9 mouse cellular contexts compared by ENCODE assay signal in genomic region chr3:83053758-83054157, GRCm38 (mm10). TPM values are rescaled to one million over a fixed set of nuclear protein-coding genes. Genes with fewer than 3 reads are reported as not detected.
A peak's percentile ranks its signal among the peaks of the same experiment; 100 is the strongest.
DNase-seq lines count a peak whose midpoint lies in the region; ATAC-seq and TF ChIP-seq lines count a peak whose summit lies in the region.
"Had no signal": no experiment of that assay in that cellular context is flagged by ENCODE, and none has a peak within 500 bp of the region (broad histone marks: within the 10 kb centered on the region; RNA-seq: fewer than 3 reads in every experiment).

No protein-coding gene starts in this region.

- TF ChIP-seq POLR2A in brain, embryonic 14.5 days (IDR thresholded peaks at IDR 0.05; ENCODE audit: borderline replicate concordance, extremely low read depth, insufficient read depth, insufficient read length, poor library complexity, severe bottlenecking) = no peak

- no peak for ATAC-seq in hindbrain, embryonic 11.5 days (ENCODE audit: low FRiP score)
- ATAC-seq in hindbrain, embryonic 13.5 days (ENCODE audit: low FRiP score) = no peak
- no peak for ATAC-seq in heart, postnatal 0 days (ENCODE audit: insufficient read depth, low read depth)
- ATAC-seq in forebrain, embryonic 13.5 days = no peak

- DNase-seq in hindbrain, embryonic 11.5 days (ENCODE audit: low spot score) = peak; percentile 54
- DNase-seq in brain, embryonic 14.5 days (ENCODE audit: low read depth) = peak; percentile 76
- DNase-seq in heart, postnatal 0 days (ENCODE audit: low spot score) = peak; percentile 54
- DNase-seq in limb, embryonic 10.5 days (ENCODE audit: low spot score) = peak; percentile 32
- DNase-seq in retina, postnatal 7 days (ENCODE audit: low read depth, low spot score) = peak; percentile 31

- H3K27me3 ChIP-seq in hindbrain, embryonic 11.5 days (ENCODE audit: control insufficient read depth, insufficient read depth, low read length) = no peaks in the 10 kb centered on the region
- no peaks in the 10 kb centered on the region for H3K27me3 ChIP-seq in hindbrain, embryonic 13.5 days
- no peaks in the 10 kb centered on the region for H3K27me3 ChIP-seq in E14TG2a.4 (ENCODE audit: insufficient read depth, low read length)
- H3K27me3 ChIP-seq in heart, postnatal 0 days (ENCODE audit: control insufficient read depth, insufficient read depth, low read length) = no peaks in the 10 kb centered on the region
- no peaks in the 10 kb centered on the region for H3K27me3 ChIP-seq in limb, embryonic 10.5 days (ENCODE audit: low read depth, poor library complexity, severe bottlenecking)
- H3K27me3 ChIP-seq in forebrain, embryonic 13.5 days = no peaks in the 10 kb centered on the region
- H3K27me3 ChIP-seq: midbrain, embryonic 12.5 days had no signal

- H3K9ac ChIP-seq in hindbrain, embryonic 11.5 days (ENCODE audit: low read depth, low read length) = no peak overlapping the region
- no peak overlapping the region for H3K9ac ChIP-seq in hindbrain, embryonic 13.5 days
- H3K9ac ChIP-seq in heart, postnatal 0 days (replicated peaks; ENCODE audit: low read depth, low read length) = no peak overlapping the region
- no peak overlapping the region for H3K9ac ChIP-seq in forebrain, embryonic 13.5 days
- H3K9ac ChIP-seq: midbrain, embryonic 12.5 days had no signal

- H3K4me3 ChIP-seq in hindbrain, embryonic 11.5 days (ENCODE audit: low read depth, low read length) = no peak overlapping the region
- no peak overlapping the region for H3K4me3 ChIP-seq in hindbrain, embryonic 13.5 days
- H3K4me3 ChIP-seq in E14TG2a.4 (replicated peaks; ENCODE audit: low read length) = no peak overlapping the region
- H3K4me3 ChIP-seq in heart, postnatal 0 days (ENCODE audit: low read depth, low read length) = no peak overlapping the region
- no peak overlapping the region for H3K4me3 ChIP-seq in limb, embryonic 10.5 days
- no peak overlapping the region for H3K4me3 ChIP-seq in forebrain, embryonic 13.5 days
- H3K4me3 ChIP-seq: midbrain, embryonic 12.5 days had no signal

- H3K4me2 ChIP-seq in hindbrain, embryonic 11.5 days (replicated peaks; ENCODE audit: low read depth, low read length) = no peak overlapping the region
- H3K4me2 ChIP-seq in hindbrain, embryonic 13.5 days = no peak overlapping the region
- no peak overlapping the region for H3K4me2 ChIP-seq in heart, postnatal 0 days (ENCODE audit: low read depth, low read length)
- no peak overlapping the region for H3K4me2 ChIP-seq in forebrain, embryonic 13.5 days
- H3K4me2 ChIP-seq: midbrain, embryonic 12.5 days had no signal

- WGBS in hindbrain, embryonic 11.5 days = 36% methylated on average over 10 of the region's 10 CpGs
- whole genome bisulfite sequencing in hindbrain, embryonic 13.5 days = 37% methylated on average over 10 of the region's 10 CpGs
- 27% methylated on average over 10 of the region's 10 CpGs for WGBS in heart, postnatal 0 days
- 40% methylated on average over 10 of the region's 10 CpGs for WGBS in limb, embryonic 10.5 days
- WGBS in forebrain, embryonic 13.5 days = 34% methylated on average over 10 of the region's 10 CpGs

- H3K4me1 ChIP-seq in hindbrain, embryonic 11.5 days (replicated peaks; ENCODE audit: control insufficient read depth, insufficient read depth, low read length) = 0 out of 2 replicates have a peak, but pooled peaks cover 2% of the 10 kb centered on the region
- peaks cover 14% of the 10 kb centered on the region for H3K4me1 ChIP-seq in hindbrain, embryonic 13.5 days (replicated peaks)
- peaks cover 18% of the 10 kb centered on the region for H3K4me1 ChIP-seq in E14TG2a.4 (replicated peaks; ENCODE audit: low read depth, low read length)
- H3K4me1 ChIP-seq in heart, postnatal 0 days (ENCODE audit: control insufficient read depth, insufficient read depth) = peaks cover 7% of the 10 kb centered on the region
- H3K4me1 ChIP-seq in limb, embryonic 10.5 days = peaks cover 7% of the 10 kb centered on the region
- H3K4me1 ChIP-seq in forebrain, embryonic 13.5 days = peaks cover 13% of the 10 kb centered on the region

- H3K36me3 ChIP-seq in hindbrain, embryonic 11.5 days (ENCODE audit: control insufficient read depth, insufficient read depth, low read length) = no peaks in the 10 kb centered on the region
- H3K36me3 ChIP-seq in hindbrain, embryonic 13.5 days = peaks cover 16% of the 10 kb centered on the region
- H3K36me3 ChIP-seq in E14TG2a.4 (ENCODE audit: insufficient read depth, low read length) = peaks cover 16% of the 10 kb centered on the region
- H3K36me3 ChIP-seq in heart, postnatal 0 days (replicated peaks; ENCODE audit: control insufficient read depth, insufficient read depth, low read length) = peaks cover 9% of the 10 kb centered on the region
- H3K36me3 ChIP-seq in limb, embryonic 10.5 days = peaks cover 21% of the 10 kb centered on the region
- peaks cover 16% of the 10 kb centered on the region for H3K36me3 ChIP-seq in forebrain, embryonic 13.5 days (ENCODE audit: poor library complexity, severe bottlenecking)

- no peak for TF ChIP-seq EP300 in heart, postnatal 0 days (IDR thresholded peaks at IDR 0.05; ENCODE audit: low read depth)

- no peaks in the 10 kb centered on the region for H3K9me3 ChIP-seq in hindbrain, embryonic 11.5 days (ENCODE audit: control insufficient read depth, low read length)
- no peaks in the 10 kb centered on the region for H3K9me3 ChIP-seq in hindbrain, embryonic 13.5 days
- H3K9me3 ChIP-seq in E14TG2a.4 (ENCODE audit: low read length) = no peaks in the 10 kb centered on the region
- H3K9me3 ChIP-seq in heart, postnatal 0 days (replicated peaks; ENCODE audit: control insufficient read depth, low read length) = no peaks in the 10 kb centered on the region
- H3K9me3 ChIP-seq in limb, embryonic 10.5 days (replicated peaks) = no peaks in the 10 kb centered on the region
- H3K9me3 ChIP-seq in forebrain, embryonic 13.5 days (replicated peaks) = no peaks in the 10 kb centered on the region
- H3K9me3 ChIP-seq: midbrain, embryonic 12.5 days had no signal

- no peak overlapping the region for H3K27ac ChIP-seq in hindbrain, embryonic 11.5 days (ENCODE audit: low read depth, low read length)
- no peak overlapping the region for H3K27ac ChIP-seq in hindbrain, embryonic 13.5 days
- H3K27ac ChIP-seq in heart, postnatal 0 days (ENCODE audit: low read depth) = no peak overlapping the region
- H3K27ac ChIP-seq in limb, embryonic 10.5 days = no peak overlapping the region
- no peak overlapping the region for H3K27ac ChIP-seq in forebrain, embryonic 13.5 days
- H3K27ac ChIP-seq: midbrain, embryonic 12.5 days had no signal

- peak; percentile 37 for TF ChIP-seq CTCF in E14TG2a.4 (conservative IDR thresholded peaks at IDR 0.05; ENCODE audit: low read length)
- TF ChIP-seq CTCF in brain, embryonic 14.5 days (IDR thresholded peaks at IDR 0.05; ENCODE audit: borderline replicate concordance, extremely low read depth, insufficient read depth, insufficient read length) = peak; percentile 63; the same call in 1 of the 2 replicates
- peak; percentile 69 for TF ChIP-seq CTCF in heart, postnatal 0 days (IDR thresholded peaks at IDR 0.05; ENCODE audit: low read depth)

RNA-seq across cellular contexts. Expression of gene Plrg1, which starts 1.6 kb away (rescaled TPM):
- 133 and 146 TPM in 2 replicates for polyA plus RNA-seq in hindbrain, embryonic 11.5 days (2014; fragmentation: Nextera tagmentation; extraction: Ambion mirVana)
- polyA plus RNA-seq in hindbrain, embryonic 13.5 days (2015; fragmentation: Nextera tagmentation; extraction: Ambion mirVana) = 107 and 108 TPM in 2 replicates
- polyA plus RNA-seq in brain, embryonic 14.5 days (2012; rRNA removed) = 87.6 and 101 TPM in 2 replicates
- total RNA-seq in heart, postnatal 0 days (2014; rRNA removed; ENCODE audit: low replicate concordance) = 46.2 and 61.9 TPM in 2 replicates
- polyA plus RNA-seq in heart, postnatal 0 days (2015; fragmentation: Nextera tagmentation; extraction: Ambion mirVana) = 40.8 and 43.4 TPM in 2 replicates
- polyA plus RNA-seq in limb, embryonic 10.5 days (2016; fragmentation: Nextera tagmentation; extraction: Ambion mirVana) = 135 and 140 TPM in 2 replicates
- polyA plus RNA-seq in forebrain, embryonic 13.5 days (2015; fragmentation: Nextera tagmentation; extraction: Ambion mirVana) = 121 and 123 TPM in 2 replicates

RNA-seq across cellular contexts. Expression of gene Fgb, which starts 4.1 kb away (rescaled TPM):
- polyA plus RNA-seq in hindbrain, embryonic 11.5 days (2014; fragmentation: Nextera tagmentation; extraction: Ambion mirVana) = 0.11 TPM in 1 of 2 replicates, not detected in the other
- polyA plus RNA-seq in hindbrain, embryonic 13.5 days (2015; fragmentation: Nextera tagmentation; extraction: Ambion mirVana) = 0.06 TPM in 1 of 2 replicates, not detected in the other
- 0.06 and 0.08 TPM in 2 replicates for polyA plus RNA-seq in brain, embryonic 14.5 days (2012; rRNA removed)
- 1.8 TPM in 1 of 2 replicates, not detected in the other for total RNA-seq in heart, postnatal 0 days (2014; rRNA removed; ENCODE audit: low replicate concordance)
- 0.03 and 0.16 TPM in 2 replicates for polyA plus RNA-seq in heart, postnatal 0 days (2015; fragmentation: Nextera tagmentation; extraction: Ambion mirVana)
- 0.06 TPM in 1 of 2 replicates, not detected in the other for polyA plus RNA-seq in limb, embryonic 10.5 days (2016; fragmentation: Nextera tagmentation; extraction: Ambion mirVana)
- polyA plus RNA-seq in forebrain, embryonic 13.5 days (2015; fragmentation: Nextera tagmentation; extraction: Ambion mirVana) = 0.37 TPM in 1 of 2 replicates, not detected in the other
- polyA plus RNA-seq: midbrain, embryonic 12.5 days had no signal

RNA-seq across cellular contexts. Expression of gene Fga, which starts 27.9 kb away (rescaled TPM):
- 0.14 TPM in 1 of 2 replicates, not detected in the other for polyA plus RNA-seq in hindbrain, embryonic 11.5 days (2014; fragmentation: Nextera tagmentation; extraction: Ambion mirVana)
- polyA plus RNA-seq in hindbrain, embryonic 13.5 days (2015; fragmentation: Nextera tagmentation; extraction: Ambion mirVana) = 0.16 TPM in 1 of 2 replicates, not detected in the other
- polyA plus RNA-seq in brain, embryonic 14.5 days (2012; rRNA removed) = 0.09 and 0.10 TPM in 2 replicates
- 2.3 and 3.3 TPM in 2 replicates for total RNA-seq in heart, postnatal 0 days (2014; rRNA removed; ENCODE audit: low replicate concordance)
- polyA plus RNA-seq in heart, postnatal 0 days (2015; fragmentation: Nextera tagmentation; extraction: Ambion mirVana) = 0.08 and 0.19 TPM in 2 replicates
- not detected in 2 replicates for polyA plus RNA-seq in limb, embryonic 10.5 days (2016; fragmentation: Nextera tagmentation; extraction: Ambion mirVana)
- 1.00 TPM in 1 of 2 replicates, not detected in the other for polyA plus RNA-seq in forebrain, embryonic 13.5 days (2015; fragmentation: Nextera tagmentation; extraction: Ambion mirVana)
- polyA plus RNA-seq: midbrain, embryonic 12.5 days had no signal

RNA-seq across cellular contexts. Expression of gene Fgg, which starts 46.2 kb away (rescaled TPM):
- not detected in 2 replicates for polyA plus RNA-seq in hindbrain, embryonic 11.5 days (2014; fragmentation: Nextera tagmentation; extraction: Ambion mirVana)
- polyA plus RNA-seq in hindbrain, embryonic 13.5 days (2015; fragmentation: Nextera tagmentation; extraction: Ambion mirVana) = 0.71 TPM in 1 of 2 replicates, not detected in the other
- 0.08 and 0.16 TPM in 2 replicates for polyA plus RNA-seq in brain, embryonic 14.5 days (2012; rRNA removed)
- 0.70 and 2.4 TPM in 2 replicates for total RNA-seq in heart, postnatal 0 days (2014; rRNA removed; ENCODE audit: low replicate concordance)
- 0.08 and 0.26 TPM in 2 replicates for polyA plus RNA-seq in heart, postnatal 0 days (2015; fragmentation: Nextera tagmentation; extraction: Ambion mirVana)
- 0.09 and 0.24 TPM in 2 replicates for polyA plus RNA-seq in limb, embryonic 10.5 days (2016; fragmentation: Nextera tagmentation; extraction: Ambion mirVana)
- 3.2 TPM in 1 of 2 replicates, not detected in the other for polyA plus RNA-seq in forebrain, embryonic 13.5 days (2015; fragmentation: Nextera tagmentation; extraction: Ambion mirVana)
- polyA plus RNA-seq: midbrain, embryonic 12.5 days had no signal
